Mouse (Mus musculus) heart, postnatal 0 days (tissue): ENCODE results near the gene Ciao2a.

Source experiments
- CTCF ChIP-seq: IDR thresholded peaks from 2 replicates; pipeline ENCODE4 v1.5.1; 2016; ENCODE audit warnings: antibody characterized with exemption, control low read depth, low read depth
- EP300 ChIP-seq: IDR thresholded peaks from 2 replicates; pipeline ENCODE4 v1.6.1; 2016; ENCODE audit warnings: antibody characterized with exemption, low read depth

DNA sequence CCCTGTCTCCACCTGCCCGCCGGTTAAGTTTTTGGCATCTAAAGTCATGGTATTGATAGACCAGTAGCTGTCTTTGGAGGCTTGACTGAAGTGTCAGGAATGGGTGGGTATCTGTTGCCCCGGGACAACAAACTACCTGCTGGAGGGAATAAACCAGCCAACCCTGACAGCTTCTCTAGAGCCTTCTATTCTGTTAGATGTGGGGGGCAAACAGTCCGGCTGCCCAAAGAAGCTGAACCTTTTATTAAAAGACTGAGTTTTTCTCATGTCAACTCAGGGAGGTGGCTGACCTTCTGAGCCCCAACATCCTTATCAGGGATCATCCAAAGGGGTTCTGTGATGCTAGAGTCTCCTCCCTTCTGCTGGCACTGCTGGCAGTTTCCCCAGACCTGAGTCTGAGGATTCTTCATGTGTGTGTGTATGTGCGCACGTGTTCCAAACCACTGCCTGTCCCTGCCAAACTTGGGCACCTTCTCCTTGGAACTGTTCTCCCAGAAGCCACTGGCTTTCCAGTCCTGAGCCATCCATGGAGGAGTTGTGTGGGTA is 32.5 kb downstream of the Ciao2a start:
- no peak for TF ChIP-seq EP300
- TF ChIP-seq CTCF: no peak
